Mouse (Mus musculus) right cerebral cortex, postnatal 10 days (tissue): ENCODE measurements around the gene Dnajb7.
A peak's percentile ranks its signal among the peaks of the same experiment; 100 is the strongest.

ENCODE experiments used
- DNase-seq, 2 experiments: peaks; one replicate each; pipeline ENCODE4 v3.0.0; 2021; ENCODE audit warnings: low spot score in 2 of 2

The Dnajb7 gene

GRCm38 (mm10) chr15:81408199-81408598, at the start of gene Dnajb7:
Gene Dnajb7, minus strand, starts transcription at chr15:81408299.
- DNase-seq = no peak

- DNase-seq = peak; percentile 65 to 68
These were observed 40.4 kb upstream of the Dnajb7 start for GRCm38 (mm10) chr15:81448463-81448862.

- no peak for DNase-seq
These were observed 31.1 kb upstream of the Dnajb7 start for GRCm38 (mm10) chr15:81439236-81439635.

GRCm38 (mm10) chr15:81438345-81438744, 30.2 kb upstream of the Dnajb7 start:
- no peak for DNase-seq

- DNase-seq = no peak
These were observed 23.1 kb upstream of the Dnajb7 start for GRCm38 (mm10) chr15:81431195-81431594.

- no peak for DNase-seq
These were observed 19.8 kb upstream of the Dnajb7 start for GRCm38 (mm10) chr15:81427947-81428346.

GRCm38 (mm10) chr15:81425311-81425710, 17.2 kb upstream of the Dnajb7 start:
- DNase-seq = no peak

- DNase-seq = no peak
These were observed 14.1 kb upstream of the Dnajb7 start for GRCm38 (mm10) chr15:81422156-81422681.

GRCm38 (mm10) chr15:81421454-81421853, 13.4 kb upstream of the Dnajb7 start:
- DNase-seq = no peak

GRCm38 (mm10) chr15:81418065-81418464, 10.0 kb upstream of the Dnajb7 start:
- no peak for DNase-seq

- DNase-seq = peak in 1 of 2 experiments; percentile 34
These were observed 8.7 kb upstream of the Dnajb7 start for GRCm38 (mm10) chr15:81416763-81417310.

GRCm38 (mm10) chr15:81405008-81405407, 3.1 kb downstream of the Dnajb7 start:
- no peak for DNase-seq

- DNase-seq = peak; percentile 97
These were observed 8.3 kb downstream of the Dnajb7 start, which contains the start of the genes St13 and Xpnpep3 for GRCm38 (mm10) chr15:81399638-81400315. Gene St13, minus strand, starts transcription at chr15:81400077. Gene Xpnpep3, plus strand, starts transcription at chr15:81400138.

- DNase-seq = no peak
These were observed 8.8 kb downstream of the Dnajb7 start for GRCm38 (mm10) chr15:81399297-81399637.

- DNase-seq = no peak
These were observed 9.9 kb downstream of the Dnajb7 start for GRCm38 (mm10) chr15:81398189-81398588.

- DNase-seq = no peak
These were observed 13.7 kb downstream of the Dnajb7 start for GRCm38 (mm10) chr15:81394211-81394915.

GRCm38 (mm10) chr15:81392997-81393396, 15.1 kb downstream of the Dnajb7 start:
- peak in 1 of 2 experiments; percentile 33 for DNase-seq

- DNase-seq = no peak
These were observed 21.8 kb downstream of the Dnajb7 start for GRCm38 (mm10) chr15:81386327-81386726.

- no peak for DNase-seq
These were observed 29.3 kb downstream of the Dnajb7 start for GRCm38 (mm10) chr15:81378845-81379244.

GRCm38 (mm10) chr15:81374621-81375020, 33.5 kb downstream of the Dnajb7 start:
- DNase-seq = no peak

- no peak for DNase-seq
These were observed 37.7 kb downstream of the Dnajb7 start for GRCm38 (mm10) chr15:81370356-81370755.

- no peak for DNase-seq
These were observed 39.5 kb downstream of the Dnajb7 start for GRCm38 (mm10) chr15:81368601-81369000.

GRCm38 (mm10) chr15:81366241-81366640, 41.9 kb downstream of the Dnajb7 start:
- DNase-seq = no peak
